Mouse (Mus musculus): ENCODE measurements at regions not wholly inside any gene's neighbourhood (a gene's known extent, or its start where the extent isn't known, plus 50 kb on each side); places are given as distances from the start of the nearest gene placed in this dataset.

GRCm38 (mm10) chr15:63377258-63377657, 467.7 kb downstream of the Gsdmc2 start:
- Histone ChIP-seq H3K4me3 (no peak overlapping the region), H3K27ac (no peak overlapping the region)
- TF ChIP-seq CTCF (IDR thresholded peaks at IDR 0.05): no peak
- intact Hi-C loops (cut with DNase I): no loop called here
- no peak for DNase-seq

DNA sequence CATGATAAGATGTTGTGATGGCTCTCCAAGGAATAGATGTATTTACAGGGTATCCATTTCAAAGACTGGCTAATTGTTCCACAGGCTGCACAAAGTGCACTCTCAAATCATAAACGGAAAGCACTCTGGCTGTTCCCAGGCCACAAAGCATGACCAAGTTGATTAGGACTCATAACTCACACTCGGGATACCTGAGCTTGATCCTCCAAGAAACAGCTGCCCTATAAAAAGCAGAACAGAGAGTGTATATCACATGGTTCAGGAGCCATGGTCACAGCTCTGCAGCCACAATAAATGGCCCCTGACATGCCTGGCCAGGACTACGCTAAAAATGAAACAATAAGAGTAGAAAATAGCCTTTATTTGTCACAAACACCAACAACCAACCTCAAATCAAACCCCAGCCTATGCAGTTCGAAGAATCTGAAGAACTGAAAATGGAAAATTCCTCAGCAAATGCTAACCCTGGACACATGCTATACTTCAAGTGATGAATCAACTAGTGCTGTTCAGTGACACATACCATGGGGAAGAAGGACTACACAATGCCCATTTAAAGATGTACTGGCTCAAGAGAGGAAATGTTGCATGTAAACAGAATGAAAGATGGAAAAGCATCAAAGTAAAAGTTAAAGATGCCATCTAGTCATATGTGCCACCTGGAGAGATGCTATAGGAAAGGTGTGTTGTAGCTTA, 473.5 kb downstream of the Gsdmc2 start:
- DNase-seq: no peak
- Histone ChIP-seq H3K4me3 (no peak overlapping the region), H3K27ac (no peak overlapping the region)
- intact Hi-C loops (cut with DNase I): no loop called here
- no peak for TF ChIP-seq CTCF (IDR thresholded peaks at IDR 0.05)

DNA sequence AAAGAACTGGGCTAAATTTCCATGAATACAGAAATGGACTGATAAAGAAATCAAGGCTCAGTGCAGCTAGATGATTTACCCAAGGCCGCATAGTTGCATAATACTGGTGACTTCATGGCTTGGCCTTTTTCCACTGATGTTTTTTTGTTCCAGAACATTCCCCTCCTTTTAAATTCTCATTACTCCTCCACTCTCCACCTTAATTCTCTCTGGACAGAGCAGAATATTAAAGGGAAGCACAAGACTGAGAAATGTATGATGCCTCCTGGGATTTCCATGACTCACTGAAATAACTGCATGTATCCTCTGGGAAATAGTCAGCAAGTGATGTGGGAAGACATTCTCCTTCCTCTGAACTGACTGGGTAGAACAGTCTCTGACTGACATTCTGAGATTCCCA, 480.5 kb downstream of the Gsdmc2 start:
- no peak for TF ChIP-seq CTCF (IDR thresholded peaks at IDR 0.05)
- DNase-seq: peak; percentile 21
- Histone ChIP-seq H3K27ac (peak overlapping the region; percentile 38; the same call in 1 of the 2 replicates), H3K4me3 (no peak overlapping the region)
- intact Hi-C loops (cut with DNase I): no loop called here

DNA sequence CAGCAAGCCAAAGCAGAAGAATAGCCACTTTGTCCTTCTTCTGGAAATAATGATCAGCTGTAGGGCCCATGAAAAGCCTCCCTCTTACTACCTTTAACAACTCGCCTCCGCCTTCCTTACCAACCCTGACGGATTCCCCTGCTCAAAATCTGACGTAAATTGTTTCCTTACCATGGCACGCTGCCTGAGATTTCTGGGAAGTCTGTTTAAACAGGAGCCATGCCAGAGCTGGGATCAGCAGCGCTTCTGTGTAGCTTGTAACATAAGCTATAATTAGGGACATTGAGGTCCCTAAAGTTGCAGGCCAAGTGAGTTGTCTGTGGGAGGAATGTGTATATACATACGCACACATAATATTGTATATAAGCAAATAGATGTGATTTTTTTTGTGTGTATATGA, 484.6 kb downstream of the Gsdmc2 start:
- Histone ChIP-seq H3K27ac (peak overlapping the region; percentile 17; the same call in 1 of the 2 replicates), H3K4me3 (no peak overlapping the region)
- TF ChIP-seq CTCF (IDR thresholded peaks at IDR 0.05): no peak
- intact Hi-C loops (cut with DNase I): no loop called here
- peak; percentile 50 for DNase-seq

GRCm38 (mm10) chr15:63341730-63342129, 503.2 kb downstream of the Gsdmc2 start:
- no peak for TF ChIP-seq CTCF (IDR thresholded peaks at IDR 0.05)
- Histone ChIP-seq H3K27ac (no peak overlapping the region), H3K4me3 (no peak overlapping the region)
- DNase-seq: no peak
- intact Hi-C loops (cut with DNase I): no loop called here

GRCm38 (mm10) chr15:63340322-63341060, 504.5 kb downstream of the Gsdmc2 start:
- peak; percentile 68 for DNase-seq
- peak overlapping the region; percentile 24; the same call in 1 of the 2 replicates for H3K27ac ChIP-seq
- intact Hi-C loops (cut with DNase I): no loop called here
- no peak overlapping the region for H3K4me3 ChIP-seq
- TF ChIP-seq CTCF (IDR thresholded peaks at IDR 0.05): peak; percentile 52

DNA sequence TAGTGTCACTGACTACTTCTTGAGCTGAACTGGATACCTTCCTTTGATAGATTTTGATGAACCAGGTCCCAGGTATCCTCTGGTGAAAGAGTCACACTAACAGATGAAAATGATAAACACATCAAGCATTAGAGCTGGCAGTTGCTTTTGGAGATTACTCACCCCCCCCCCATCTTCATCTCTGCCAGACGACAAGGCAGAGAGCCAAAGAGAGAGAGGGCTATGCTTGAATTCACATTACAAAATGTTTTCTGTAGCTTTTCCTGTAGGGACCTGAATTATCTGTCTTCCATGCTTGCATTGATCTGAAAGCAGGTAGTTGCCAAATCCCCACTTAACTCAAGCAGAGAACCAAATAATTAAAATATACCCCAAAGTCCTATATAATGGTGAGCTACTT, 525.3 kb downstream of the Gsdmc2 start:
- intact Hi-C loops (cut with DNase I): no loop called here
- TF ChIP-seq CTCF (IDR thresholded peaks at IDR 0.05): no peak
- H3K4me3 ChIP-seq: no peak overlapping the region

DNA sequence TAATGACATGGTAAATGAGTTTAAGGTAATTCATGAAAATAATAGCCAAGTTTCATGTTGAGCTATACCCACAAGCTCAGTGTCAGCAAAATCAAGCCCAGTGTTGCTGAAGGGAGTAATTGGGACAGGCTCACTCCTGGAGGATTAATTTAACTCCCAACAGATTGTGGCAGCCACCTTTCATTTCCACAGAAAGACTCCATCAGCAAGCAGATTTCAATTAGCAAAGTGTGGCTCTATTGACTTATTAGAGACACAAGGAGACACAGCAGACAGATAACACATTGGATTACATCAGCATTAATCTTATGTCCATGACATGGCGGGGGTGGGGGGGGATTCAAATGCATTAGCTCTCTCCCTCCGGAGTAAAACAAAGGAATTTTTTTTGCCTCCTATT, 534.6 kb downstream of the Gsdmc2 start:
- Histone ChIP-seq H3K27ac (no peak overlapping the region), H3K4me3 (no peak overlapping the region)
- no peak for DNase-seq
- intact Hi-C loops (cut with DNase I): no loop called here
- TF ChIP-seq CTCF (IDR thresholded peaks at IDR 0.05): no peak

More for the DNA sequence above, 525.3 kb downstream of the Gsdmc2 start:
- no peak overlapping the region for H3K27ac ChIP-seq
- DNase-seq: no peak

DNA sequence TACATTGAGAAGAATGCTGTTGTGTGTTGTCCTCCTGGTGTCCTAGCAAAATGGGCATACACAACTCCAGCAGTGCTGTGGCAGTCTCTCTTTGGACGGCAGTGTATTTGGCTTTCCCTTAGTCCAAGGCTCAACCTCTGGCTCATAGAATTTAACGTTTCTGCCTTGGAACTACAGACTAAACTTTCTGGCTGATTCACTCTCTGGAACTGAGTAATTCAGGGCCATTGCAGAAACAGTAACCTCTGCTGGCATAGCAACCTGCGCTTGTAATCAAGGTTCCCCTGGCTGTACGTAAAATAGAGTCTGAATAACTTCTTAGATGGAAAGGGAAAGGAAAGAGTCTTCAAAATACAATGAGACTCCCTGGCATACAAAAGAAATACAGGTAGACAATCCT, 545.7 kb downstream of the Gsdmc2 start:
- no peak overlapping the region for H3K27ac ChIP-seq
- no peak overlapping the region for H3K4me3 ChIP-seq
- intact Hi-C loops (cut with DNase I): no loop called here
- no peak for TF ChIP-seq CTCF (IDR thresholded peaks at IDR 0.05)
- no peak for DNase-seq

GRCm38 (mm10) chr15:63288534-63288933, 556.4 kb downstream of the Gsdmc2 start:
- intact Hi-C loops (cut with DNase I): no loop called here
- no peak for DNase-seq
- H3K4me3 ChIP-seq: no peak overlapping the region
- no peak overlapping the region for H3K27ac ChIP-seq
- no peak for TF ChIP-seq CTCF (IDR thresholded peaks at IDR 0.05)

GRCm38 (mm10) chr15:63286026-63286425, 559.0 kb downstream of the Gsdmc2 start:
- Histone ChIP-seq H3K4me3 (no peak overlapping the region), H3K27ac (no peak overlapping the region)
- DNase-seq: no peak
- intact Hi-C loops (cut with DNase I): no loop called here
- no peak for TF ChIP-seq CTCF (IDR thresholded peaks at IDR 0.05)

DNA sequence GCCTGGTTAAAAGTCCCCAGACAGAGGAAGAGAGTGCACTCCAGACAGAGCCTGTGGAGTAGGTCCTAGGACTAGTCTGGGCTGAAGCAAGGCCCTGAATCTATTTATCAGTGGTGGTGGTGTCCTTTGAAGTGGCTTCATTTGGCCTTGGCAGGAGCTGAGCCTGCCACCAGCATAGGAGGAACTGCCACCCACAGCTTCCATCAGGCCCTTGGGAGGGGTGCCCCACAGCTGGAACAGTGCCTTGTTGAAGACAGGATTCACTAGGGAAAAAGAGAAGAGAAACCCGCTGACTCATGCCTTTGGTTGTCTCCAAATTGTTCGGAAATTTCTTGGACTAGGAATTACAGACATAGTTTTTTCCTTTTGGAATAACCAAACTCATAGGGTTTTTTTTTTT, 574.6 kb downstream of the Gsdmc2 start:
- no peak for TF ChIP-seq CTCF (IDR thresholded peaks at IDR 0.05)
- no peak overlapping the region for H3K27ac ChIP-seq

DNA sequence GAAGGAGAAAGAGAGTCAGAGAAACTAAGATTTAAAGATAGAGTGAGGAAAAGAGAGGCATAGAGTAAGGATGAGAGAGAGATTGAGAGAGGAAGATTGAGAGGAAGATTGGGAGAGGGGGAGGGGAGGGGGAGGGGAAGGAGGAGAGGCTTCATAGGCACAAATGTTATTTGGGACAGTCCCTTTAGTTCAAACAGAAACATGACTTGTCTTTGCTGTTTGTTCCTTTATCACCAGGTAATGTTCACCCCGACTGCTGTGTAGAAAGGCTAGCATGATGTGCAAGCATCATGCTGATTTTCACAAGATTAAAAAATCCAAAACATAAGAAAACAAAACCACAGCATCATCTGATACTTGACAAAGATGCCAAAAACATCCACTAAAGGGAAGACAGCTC, 579.1 kb downstream of the Gsdmc2 start:
- no peak overlapping the region for H3K4me3 ChIP-seq
- intact Hi-C loops (cut with DNase I): no loop called here
- H3K27ac ChIP-seq: no peak overlapping the region
- no peak for TF ChIP-seq CTCF (IDR thresholded peaks at IDR 0.05)
- DNase-seq: no peak

More for the DNA sequence above, 574.6 kb downstream of the Gsdmc2 start:
- H3K4me3 ChIP-seq: no peak overlapping the region
- peak; percentile 24 for DNase-seq
- intact Hi-C loops (cut with DNase I): no loop called here
